Mouse (Mus musculus) lung, postnatal 4 days (tissue): ENCODE measurements around the gene Ttc5.
"Not testable (repeated sequence)": the region's sequence is repeated elsewhere in the genome, so short reads cannot be mapped to it uniquely, and the experiment has no call there.

Experiments used
- DNase-seq, 2 experiments: peaks; one replicate each; pipeline ENCODE4 v3.0.0; 2021

Gene Ttc5

GRCm38 (mm10) chr14:50765736-50766135 lies 19.6 kb downstream of the Ttc5 start:
- no peak for DNase-seq

- DNase-seq: no peak
These were observed 26.8 kb downstream of the Ttc5 start for GRCm38 (mm10) chr14:50758416-50759085.

- no peak for DNase-seq
These were observed 40.3 kb downstream of the Ttc5 start, which contains the start of gene Olfr749 for GRCm38 (mm10) chr14:50744994-50745393. TSS of gene Olfr749 (minus strand) at chr14:50745094.

- DNase-seq: no peak
These were observed 43.7 kb downstream of the Ttc5 start for GRCm38 (mm10) chr14:50741584-50741983.

GRCm38 (mm10) chr14:50740334-50740733 lies 45.0 kb downstream of the Ttc5 start:
- DNase-seq: no peak

GRCm38 (mm10) chr14:50722371-50722770 lies 62.9 kb downstream of the Ttc5 start:
- not testable (repeated sequence) for DNase-seq

GRCm38 (mm10) chr14:50719875-50720274 lies 65.4 kb downstream of the Ttc5 start:
- not testable (repeated sequence) for DNase-seq
